Mouse (Mus musculus): ENCODE data around the gene Soga1. TPM values are rescaled to one million over a fixed set of nuclear protein-coding genes. Genes with fewer than 3 reads are reported as not detected.

Gene Soga1
- polyA plus RNA-seq, 2 experiments = 1.6 to 1.8 TPM

DNA sequence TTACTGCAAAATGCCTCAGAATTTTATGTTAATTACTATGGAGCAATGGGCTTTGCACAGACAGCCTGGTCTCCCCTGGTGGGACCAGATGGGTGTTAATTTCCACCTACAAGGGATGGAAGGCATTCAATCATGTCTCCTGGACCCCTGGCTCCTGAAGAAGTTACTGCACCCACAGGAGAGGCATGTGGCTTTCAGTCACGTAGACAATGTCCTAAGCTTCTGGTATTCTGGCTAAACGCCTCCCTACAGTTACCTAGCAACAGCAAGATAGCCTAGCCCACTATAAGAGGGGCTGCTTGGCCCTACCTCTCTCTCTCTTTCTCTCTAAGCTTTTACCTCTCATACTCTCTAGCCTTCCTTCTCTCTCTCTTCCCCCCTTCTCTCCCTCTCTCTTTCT, 23.2 kb upstream of the Soga1 start:
- Histone ChIP-seq H3K27me3 (ENCODE audit: control insufficient read depth, insufficient read depth, low read length) (no peaks in the 10 kb centered on the region), H3K9me3 (ENCODE audit: control insufficient read depth, low read length) (no peaks in the 10 kb centered on the region), H3K27ac (no peak overlapping the region), H3K9ac (replicated peaks) (no peak overlapping the region), H3K4me2 (ENCODE audit: low read depth) (no peak overlapping the region), H3K4me1 (replicated peaks; ENCODE audit: control insufficient read depth in 2 of 2, insufficient read depth in 2 of 2, low read length in 1 of 2) (no peaks in the 10 kb centered on the region), H3K4me3 (ENCODE audit: insufficient read depth in 1 of 2, low read depth in 2 of 2, low read length in 2 of 2) (no peak overlapping the region), H3K36me3 (replicated peaks; ENCODE audit: control insufficient read depth, insufficient read depth, low read depth) (peaks cover 8% of the 10 kb centered on the region)
- no peak for ATAC-seq (ENCODE audit: insufficient read depth)
- TF ChIP-seq EP300 (IDR thresholded peaks at IDR 0.05; ENCODE audit: low read depth) = no peak
- no peak for TF ChIP-seq CTCF (IDR thresholded peaks at IDR 0.05; ENCODE audit: low read depth)
- no peak for DNase-seq (ENCODE audit: low read depth in 3 of 3, low spot score in 3 of 3)
- WGBS (ENCODE audit: insufficient replicate concordance) = 70% methylated on average over 2 of the region's 2 CpGs

DNA sequence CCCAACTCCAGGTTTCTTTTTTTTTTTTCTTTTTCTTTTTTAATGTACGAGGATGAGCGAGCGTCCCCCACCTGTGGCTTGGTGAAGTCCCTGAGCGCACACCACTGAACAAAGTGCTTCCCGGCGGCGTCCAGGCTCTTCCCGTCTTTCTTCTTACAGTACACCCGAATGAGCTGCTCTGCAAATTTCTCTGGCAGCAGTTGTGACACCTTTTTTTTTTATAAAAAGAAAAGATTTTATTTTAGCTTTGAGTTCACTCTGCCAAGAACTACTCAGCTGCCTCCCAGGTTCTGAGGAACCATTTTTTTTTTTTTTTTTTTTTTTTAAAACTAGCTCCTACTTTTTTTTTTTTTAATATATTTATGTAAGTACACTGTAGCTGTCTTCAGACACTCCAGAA, 22.6 kb upstream of the Soga1 start:
- H3K4me1 ChIP-seq (replicated peaks; ENCODE audit: control insufficient read depth in 2 of 2, insufficient read depth in 2 of 2, low read length in 1 of 2) = no peaks in the 10 kb centered on the region
- TF ChIP-seq EP300 (IDR thresholded peaks at IDR 0.05; ENCODE audit: low read depth) = no peak
- no peak for TF ChIP-seq CTCF (IDR thresholded peaks at IDR 0.05; ENCODE audit: low read depth)
- no peak overlapping the region for H3K9ac ChIP-seq (replicated peaks)
- no peaks in the 10 kb centered on the region for H3K9me3 ChIP-seq (ENCODE audit: control insufficient read depth, low read length)
- no peak overlapping the region for H3K4me3 ChIP-seq (ENCODE audit: insufficient read depth in 1 of 2, low read depth in 2 of 2, low read length in 2 of 2)
- WGBS (ENCODE audit: insufficient replicate concordance) = 88% methylated on average over 9 of the region's 9 CpGs
- peaks cover 8% of the 10 kb centered on the region for H3K36me3 ChIP-seq (replicated peaks; ENCODE audit: control insufficient read depth, insufficient read depth, low read depth)
- H3K27ac ChIP-seq = no peak overlapping the region
- H3K4me2 ChIP-seq (ENCODE audit: low read depth) = no peak overlapping the region
- DNase-seq (ENCODE audit: low read depth in 3 of 3, low spot score in 3 of 3) = no peak
- no peak for ATAC-seq (ENCODE audit: insufficient read depth)
- H3K27me3 ChIP-seq (ENCODE audit: control insufficient read depth, insufficient read depth, low read length) = no peaks in the 10 kb centered on the region

DNA sequence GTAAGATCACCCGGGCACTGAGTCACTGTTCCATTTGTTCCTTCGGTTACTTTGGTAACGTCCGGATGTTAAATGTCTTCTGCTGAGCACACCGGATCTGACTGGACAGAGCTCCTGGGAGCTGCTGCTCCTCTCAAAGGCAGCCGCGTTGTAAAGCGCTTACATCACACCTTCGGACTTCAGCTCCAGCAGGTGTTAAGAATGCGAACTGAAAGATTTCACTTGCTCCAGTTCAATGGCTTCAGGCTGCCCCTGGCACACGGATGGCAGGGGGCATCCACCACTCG, 21.2 kb upstream of the Soga1 start:
- Histone ChIP-seq H3K4me1 (replicated peaks; ENCODE audit: control insufficient read depth in 2 of 2, insufficient read depth in 2 of 2, low read length in 1 of 2) (no peaks in the 10 kb centered on the region), H3K4me3 (ENCODE audit: insufficient read depth in 1 of 2, low read depth in 2 of 2, low read length in 2 of 2) (no peak overlapping the region), H3K36me3 (replicated peaks; ENCODE audit: control insufficient read depth, insufficient read depth, low read depth) (peaks cover 8% of the 10 kb centered on the region), H3K9me3 (ENCODE audit: control insufficient read depth, low read length) (no peaks in the 10 kb centered on the region), H3K27ac (no peak overlapping the region), H3K9ac (replicated peaks) (no peak overlapping the region), H3K4me2 (ENCODE audit: low read depth) (no peak overlapping the region), H3K27me3 (ENCODE audit: control insufficient read depth, insufficient read depth, low read length) (no peaks in the 10 kb centered on the region)
- no peak for ATAC-seq (ENCODE audit: insufficient read depth)
- TF ChIP-seq EP300 (IDR thresholded peaks at IDR 0.05; ENCODE audit: low read depth) (no peak), CTCF (IDR thresholded peaks at IDR 0.05; ENCODE audit: low read depth) (no peak)
- 84% methylated on average over 12 of the region's 12 CpGs for WGBS (ENCODE audit: insufficient replicate concordance)
- no peak for DNase-seq (ENCODE audit: low read depth in 3 of 3, low spot score in 3 of 3)

DNA sequence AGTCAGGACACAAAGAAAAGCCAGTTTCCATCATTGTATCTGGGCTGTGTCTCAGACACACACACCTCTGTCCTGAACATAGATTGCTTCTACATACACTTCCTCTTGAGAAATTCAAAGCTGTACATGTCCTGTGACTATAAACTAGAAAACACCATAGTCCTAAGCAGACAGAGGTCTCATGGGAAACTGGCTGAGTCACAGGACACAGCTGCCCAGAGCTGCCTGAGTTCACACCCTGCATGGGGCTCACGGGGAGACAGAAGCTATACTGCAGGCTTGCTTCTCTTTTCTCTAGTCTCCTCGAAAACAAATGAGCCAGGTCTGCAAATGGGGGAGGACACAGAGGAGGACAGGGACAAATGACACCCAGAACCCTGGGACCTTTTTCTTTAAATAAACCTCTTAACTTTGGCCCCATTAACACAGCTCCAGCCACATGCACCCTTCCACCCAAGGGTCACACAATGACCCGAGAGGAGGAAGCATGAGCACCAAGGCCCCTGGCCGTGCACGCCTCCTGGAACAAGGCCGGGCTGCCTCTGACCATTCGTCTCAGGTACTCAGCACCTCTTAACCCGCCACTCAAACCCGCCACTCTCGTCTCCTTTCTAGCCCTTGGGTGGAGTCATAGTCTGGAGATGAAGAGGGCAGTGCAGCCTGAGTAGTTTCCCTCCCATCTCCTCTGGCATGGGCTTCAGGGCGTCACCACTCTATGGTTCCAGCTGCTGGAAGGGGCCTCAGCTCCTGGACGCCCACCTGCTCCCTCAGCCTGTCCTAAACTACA, 20.7 kb upstream of the Soga1 start:
- DNase-seq (ENCODE audit: low read depth in 3 of 3, low spot score in 3 of 3) (no peak), ATAC-seq (ENCODE audit: insufficient read depth) (no peak)
- H3K9ac ChIP-seq (replicated peaks) = no peak overlapping the region
- no peak overlapping the region for H3K4me3 ChIP-seq (ENCODE audit: insufficient read depth in 1 of 2, low read depth in 2 of 2, low read length in 2 of 2)
- TF ChIP-seq CTCF (IDR thresholded peaks at IDR 0.05; ENCODE audit: low read depth) (no peak), EP300 (IDR thresholded peaks at IDR 0.05; ENCODE audit: low read depth) (no peak)
- 68% methylated on average over 12 of the region's 12 CpGs for WGBS (ENCODE audit: insufficient replicate concordance)
- no peaks in the 10 kb centered on the region for H3K4me1 ChIP-seq (replicated peaks; ENCODE audit: control insufficient read depth in 2 of 2, insufficient read depth in 2 of 2, low read length in 1 of 2)
- no peak overlapping the region for H3K4me2 ChIP-seq (ENCODE audit: low read depth)
- H3K36me3 ChIP-seq (replicated peaks; ENCODE audit: control insufficient read depth, insufficient read depth, low read depth) = peaks cover 8% of the 10 kb centered on the region
- H3K27ac ChIP-seq = no peak overlapping the region
- H3K9me3 ChIP-seq (ENCODE audit: control insufficient read depth, low read length) = no peaks in the 10 kb centered on the region
- H3K27me3 ChIP-seq (ENCODE audit: control insufficient read depth, insufficient read depth, low read length) = no peaks in the 10 kb centered on the region

DNA sequence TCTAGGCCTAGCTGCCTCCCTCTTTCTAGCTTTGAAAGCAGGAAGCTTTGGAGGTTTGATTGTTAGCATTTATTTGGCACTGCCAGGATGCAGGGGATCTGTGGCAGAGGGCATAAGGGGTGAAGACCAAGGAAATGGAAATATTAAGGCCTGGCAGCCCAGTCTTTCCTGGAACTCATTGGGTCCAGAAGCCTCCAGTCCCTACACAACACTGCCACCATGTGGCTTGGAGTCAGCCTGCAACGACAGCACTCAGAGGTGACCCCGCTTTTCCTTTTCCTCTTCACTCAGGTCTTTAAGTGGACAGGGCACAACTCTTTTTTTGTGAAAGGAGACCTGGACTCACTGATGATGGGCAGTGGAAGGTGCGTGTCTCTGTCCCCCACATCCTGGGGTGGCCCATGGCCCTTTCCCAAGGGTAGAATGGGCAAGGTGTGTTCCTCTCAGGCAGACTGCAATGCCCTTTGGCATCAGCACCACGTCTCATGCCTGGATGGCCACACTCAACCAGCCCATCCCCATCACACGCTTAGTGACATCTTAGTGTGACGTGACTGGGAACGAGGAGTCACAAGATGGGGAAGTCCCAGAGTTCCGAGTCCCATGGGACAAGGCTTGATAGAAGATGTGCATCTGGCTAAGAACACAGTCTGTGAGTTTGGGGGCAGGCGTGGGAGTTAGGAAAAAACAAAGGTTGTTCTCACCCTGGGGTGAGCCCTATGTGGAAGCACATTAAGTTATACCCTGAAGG, 16.1 kb upstream of the Soga1 start:
- Histone ChIP-seq H3K4me3 (ENCODE audit: insufficient read depth in 1 of 2, low read depth in 2 of 2, low read length in 2 of 2) (no peak overlapping the region), H3K27ac (no peak overlapping the region), H3K36me3 (replicated peaks; ENCODE audit: control insufficient read depth, insufficient read depth, low read depth) (no peaks in the 10 kb centered on the region), H3K4me2 (ENCODE audit: low read depth) (no peak overlapping the region), H3K9ac (replicated peaks) (no peak overlapping the region), H3K27me3 (ENCODE audit: control insufficient read depth, insufficient read depth, low read length) (no peaks in the 10 kb centered on the region), H3K4me1 (replicated peaks; ENCODE audit: control insufficient read depth in 2 of 2, insufficient read depth in 2 of 2, low read length in 1 of 2) (no peaks in the 10 kb centered on the region), H3K9me3 (ENCODE audit: control insufficient read depth, low read length) (no peaks in the 10 kb centered on the region)
- no peak for ATAC-seq (ENCODE audit: insufficient read depth)
- WGBS (ENCODE audit: insufficient replicate concordance) = 58% methylated on average over 9 of the region's 9 CpGs
- TF ChIP-seq EP300 (IDR thresholded peaks at IDR 0.05; ENCODE audit: low read depth) = no peak
- TF ChIP-seq CTCF (IDR thresholded peaks at IDR 0.05; ENCODE audit: low read depth) = peak; percentile 90
- no peak for DNase-seq (ENCODE audit: low read depth in 3 of 3, low spot score in 3 of 3)

Measured in liver, embryonic 14.5 days (tissue).